Mouse (Mus musculus) kidney, adult 18-20 months (tissue): Measurements from ENCODE around the gene Hils1.

ENCODE experiments used
- DNase-seq: peaks from one replicate; pipeline ENCODE4 v3.0.0; 2021

The Hils1 gene

DNA sequence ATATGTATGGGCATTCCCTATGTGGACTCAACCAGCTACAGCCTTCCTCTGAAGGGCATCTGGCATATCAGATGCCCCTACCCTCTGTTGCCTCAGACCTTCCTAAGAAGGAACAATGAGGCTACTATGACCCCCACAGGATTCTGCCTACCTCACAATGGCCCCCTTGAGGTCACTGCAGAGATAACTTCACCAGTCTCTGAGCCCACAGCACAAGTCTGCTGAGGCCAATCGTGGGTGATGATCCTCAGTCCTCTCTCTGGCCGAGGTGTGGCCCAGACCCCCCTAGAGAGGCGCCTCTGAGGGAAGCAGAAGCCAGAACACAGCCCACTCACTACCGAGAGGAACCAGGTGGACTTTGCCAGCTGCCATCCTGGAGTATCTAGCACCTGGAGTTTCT lies at the start of gene Hils1:
TSS of gene Hils1 (plus strand) at position 175 of the 400 bp plus-strand sequence.
- DNase-seq, result no peak

GRCm38 (mm10) chr11:94917717-94918116 lies 49.7 kb upstream of the Hils1 start:
- DNase-seq, result no peak

GRCm38 (mm10) chr11:94920996-94921401 lies 46.4 kb upstream of the Hils1 start:
- no peak for DNase-seq

- DNase-seq, result no peak
Observed at GRCm38 (mm10) chr11:94924977-94925376, 42.4 kb upstream of the Hils1 start.

DNA sequence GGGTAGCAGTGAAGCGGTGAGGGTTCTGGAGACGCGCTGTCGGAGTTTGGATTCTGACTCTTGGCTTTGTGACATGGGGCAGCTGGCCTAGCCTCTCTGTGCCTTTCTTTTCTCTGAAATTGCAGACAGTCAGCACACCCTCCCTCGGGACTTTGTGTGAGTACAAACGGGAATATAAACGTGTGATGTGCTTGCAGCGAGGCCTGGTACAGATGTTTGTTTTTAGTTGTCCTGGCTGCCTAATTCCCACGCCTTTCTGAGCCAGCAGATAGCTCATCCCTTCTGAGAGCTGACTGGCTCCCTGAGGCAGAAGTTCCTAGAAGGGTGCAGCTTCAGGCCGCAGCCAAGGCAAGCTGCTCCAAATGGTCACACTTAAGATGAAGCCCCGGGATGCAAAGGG lies 41.0 kb upstream of the Hils1 start:
- DNase-seq, result no peak

- no peak for DNase-seq
Observed at GRCm38 (mm10) chr11:94927771-94928291, 39.6 kb upstream of the Hils1 start.

DNA sequence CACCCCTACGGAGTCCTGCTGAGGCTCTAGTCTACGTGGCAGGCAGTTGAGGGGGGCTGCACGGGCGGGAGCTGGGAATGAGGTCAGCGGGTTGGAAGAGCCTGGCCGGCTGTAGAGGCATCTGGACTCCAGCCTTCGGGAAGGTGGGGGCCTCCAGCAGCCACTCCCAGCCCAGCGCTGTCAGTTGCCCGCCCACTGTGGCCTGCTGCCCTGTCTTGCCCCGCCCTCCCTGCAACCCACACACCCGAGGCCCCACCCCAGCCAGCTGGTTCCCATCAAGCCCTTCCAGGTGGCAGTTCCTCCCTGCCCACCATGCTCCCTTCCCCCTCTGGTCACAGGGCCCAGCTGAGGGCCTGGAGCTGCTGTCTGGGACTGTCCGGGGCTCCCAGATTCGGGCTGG lies 38.6 kb upstream of the Hils1 start:
- peak; percentile 63 for DNase-seq

- DNase-seq, result no peak
Observed at GRCm38 (mm10) chr11:94929599-94929998, 37.8 kb upstream of the Hils1 start.

DNA sequence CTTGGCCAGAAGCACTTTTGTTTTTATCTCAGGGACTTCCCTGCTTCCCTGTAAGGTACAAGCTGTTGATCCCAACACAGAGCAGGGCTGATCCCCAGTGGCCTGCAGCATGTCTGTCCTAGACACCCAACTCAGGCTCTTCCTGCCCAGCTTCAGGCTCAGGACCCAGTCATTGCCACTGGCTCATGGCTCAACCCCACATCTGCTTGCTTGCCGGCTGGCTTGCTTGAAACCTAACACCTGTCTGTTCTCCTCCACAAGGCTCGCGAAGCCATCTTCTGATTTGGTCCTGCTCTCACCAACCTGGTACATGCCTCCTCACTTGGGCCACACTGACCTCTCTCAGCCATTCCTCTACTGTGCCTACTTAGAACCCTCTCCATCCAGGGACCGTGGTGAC lies 37.2 kb upstream of the Hils1 start:
- DNase-seq, result no peak

GRCm38 (mm10) chr11:94933584-94933983 lies 33.8 kb upstream of the Hils1 start:
- no peak for DNase-seq

DNA sequence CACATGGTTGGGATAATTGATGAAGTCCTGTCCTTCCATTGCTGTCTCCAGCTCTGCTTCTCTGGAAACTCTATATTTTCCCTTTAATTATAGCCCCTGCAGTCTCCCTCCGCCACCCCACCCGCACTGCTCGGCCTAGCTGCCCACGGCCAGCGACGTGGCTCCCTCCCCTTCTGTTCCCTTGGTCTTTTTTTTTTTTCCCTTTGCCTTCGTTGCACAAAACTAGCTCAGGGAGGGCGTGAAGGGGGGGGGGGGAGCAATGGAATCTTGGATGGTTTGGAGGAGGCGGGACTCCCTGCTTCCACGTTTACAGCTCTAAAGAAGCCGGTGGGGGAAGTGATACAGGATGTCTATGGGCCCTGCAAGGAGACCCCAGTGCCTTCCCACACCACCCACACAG lies 32.9 kb upstream of the Hils1 start:
- DNase-seq, result no peak

DNA sequence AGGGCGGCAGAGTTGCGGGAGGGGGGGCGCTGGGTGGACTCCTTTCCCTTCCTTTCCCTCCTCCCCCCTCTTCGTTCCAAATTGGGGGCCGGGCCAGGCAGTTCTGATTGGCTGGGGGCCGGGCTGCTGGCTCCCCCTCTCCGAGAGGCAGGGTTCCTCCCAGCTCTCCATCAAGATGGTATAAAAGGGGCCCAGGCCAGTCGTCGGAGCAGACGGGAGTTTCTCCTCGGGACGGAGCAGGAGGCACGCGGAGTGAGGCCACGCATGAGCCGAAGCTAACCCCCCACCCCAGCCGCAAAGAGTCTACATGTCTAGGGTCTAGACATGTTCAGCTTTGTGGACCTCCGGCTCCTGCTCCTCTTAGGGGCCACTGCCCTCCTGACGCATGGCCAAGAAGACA lies 31.3 kb upstream of the Hils1 start, which contains the start of gene Col1a1:
TSS of gene Col1a1 (plus strand) at position 180 of the 400 bp plus-strand sequence.
- peak; percentile 18 for DNase-seq

GRCm38 (mm10) chr11:94936851-94937295 lies 30.5 kb upstream of the Hils1 start:
- peak; percentile 95 for DNase-seq

DNA sequence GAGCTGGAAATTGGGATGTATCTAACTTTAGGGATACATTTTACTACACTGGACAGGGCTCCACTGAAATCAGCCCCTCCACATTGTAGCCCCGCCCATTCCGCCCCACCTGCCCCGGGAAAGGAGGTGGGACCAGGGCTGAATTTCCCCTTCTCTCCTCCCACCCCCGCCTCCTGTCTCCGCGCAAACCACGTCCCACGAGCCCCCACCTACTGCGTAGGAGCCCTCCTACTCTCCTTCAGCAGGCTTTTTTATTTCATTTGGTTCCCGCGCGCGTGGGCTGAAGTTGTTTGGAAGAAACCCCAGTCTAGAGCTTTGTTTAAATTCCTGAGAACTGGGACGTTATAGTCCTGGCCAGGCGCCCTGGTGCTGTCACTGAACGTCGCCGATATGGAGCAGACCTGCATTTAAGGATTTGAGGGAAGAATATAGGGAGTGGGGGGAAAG lies 30.0 kb upstream of the Hils1 start:
- peak; percentile 11 for DNase-seq

DNA sequence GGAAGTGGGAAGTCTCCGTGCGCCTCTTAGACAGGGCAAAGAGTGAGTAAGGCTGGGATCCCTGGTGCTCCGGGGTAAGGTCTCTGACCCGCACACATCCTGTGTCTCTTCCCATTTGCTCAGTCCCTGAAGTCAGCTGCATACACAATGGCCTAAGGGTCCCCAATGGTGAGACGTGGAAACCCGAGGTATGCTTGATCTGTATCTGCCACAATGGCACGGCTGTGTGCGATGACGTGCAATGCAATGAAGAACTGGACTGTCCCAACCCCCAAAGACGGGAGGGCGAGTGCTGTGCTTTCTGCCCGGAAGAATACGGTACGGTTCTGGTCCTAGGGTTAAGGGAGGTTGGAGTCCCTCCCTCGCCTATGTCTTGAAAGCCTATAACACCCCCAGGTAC lies 29.6 kb upstream of the Hils1 start:
- DNase-seq, result no peak

DNA sequence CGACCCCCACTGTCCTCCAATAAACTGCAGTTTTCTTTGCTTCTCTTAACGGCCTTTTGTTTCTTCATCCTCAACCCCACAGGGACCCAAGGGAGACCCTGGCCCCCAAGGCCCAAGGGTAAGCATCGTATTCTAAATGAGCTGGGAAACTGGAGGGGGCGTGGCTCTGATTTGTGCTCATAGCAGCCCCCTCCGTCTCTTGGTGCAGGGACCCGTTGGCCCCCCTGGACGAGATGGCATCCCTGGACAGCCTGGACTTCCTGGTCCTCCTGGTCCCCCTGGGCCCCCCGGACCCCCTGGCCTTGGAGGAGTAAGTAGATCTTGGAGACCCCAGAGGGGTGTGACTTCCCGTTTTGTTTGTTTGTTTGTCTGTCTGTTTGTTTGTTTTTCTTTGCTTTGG lies 29.1 kb upstream of the Hils1 start:
- DNase-seq, result no peak

DNA sequence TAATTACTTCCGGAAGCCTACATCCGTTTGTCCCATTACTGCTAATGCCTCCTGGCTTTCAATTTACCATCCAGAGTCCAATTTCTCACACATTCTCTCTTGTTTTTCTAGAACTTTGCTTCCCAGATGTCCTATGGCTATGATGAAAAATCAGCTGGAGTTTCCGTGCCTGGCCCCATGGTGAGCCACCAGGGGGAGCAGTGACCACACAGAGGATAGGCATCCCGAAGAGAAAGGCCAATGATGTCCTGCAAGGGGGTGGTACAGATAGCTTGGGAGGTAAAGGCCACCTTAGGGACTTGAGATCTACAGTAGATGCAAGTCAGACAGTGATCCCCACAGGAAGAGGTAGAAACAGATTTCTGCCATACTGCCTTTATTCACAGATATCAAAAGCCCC lies 28.1 kb upstream of the Hils1 start:
- DNase-seq, result peak; percentile 81

GRCm38 (mm10) chr11:94941121-94941520 lies 26.3 kb upstream of the Hils1 start:
- DNase-seq, result no peak

DNA sequence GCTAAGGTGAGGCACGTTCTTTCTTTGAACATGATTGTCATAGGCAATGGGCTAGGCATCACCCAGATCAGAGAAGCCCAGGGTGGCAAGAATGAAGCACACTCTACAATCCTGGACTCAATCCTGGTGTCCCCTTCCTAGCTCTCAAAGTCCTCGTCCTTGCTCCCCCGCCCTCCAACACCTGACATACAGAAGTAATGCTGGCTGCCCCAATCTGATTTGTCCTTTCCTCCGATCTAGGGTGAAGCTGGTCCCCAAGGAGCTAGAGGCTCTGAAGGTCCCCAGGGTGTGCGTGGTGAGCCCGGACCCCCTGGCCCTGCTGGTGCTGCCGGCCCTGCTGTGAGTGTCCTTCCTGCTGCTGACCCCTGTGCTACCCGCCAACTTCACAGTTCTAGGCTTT lies 25.6 kb upstream of the Hils1 start:
- DNase-seq, result no peak

DNA sequence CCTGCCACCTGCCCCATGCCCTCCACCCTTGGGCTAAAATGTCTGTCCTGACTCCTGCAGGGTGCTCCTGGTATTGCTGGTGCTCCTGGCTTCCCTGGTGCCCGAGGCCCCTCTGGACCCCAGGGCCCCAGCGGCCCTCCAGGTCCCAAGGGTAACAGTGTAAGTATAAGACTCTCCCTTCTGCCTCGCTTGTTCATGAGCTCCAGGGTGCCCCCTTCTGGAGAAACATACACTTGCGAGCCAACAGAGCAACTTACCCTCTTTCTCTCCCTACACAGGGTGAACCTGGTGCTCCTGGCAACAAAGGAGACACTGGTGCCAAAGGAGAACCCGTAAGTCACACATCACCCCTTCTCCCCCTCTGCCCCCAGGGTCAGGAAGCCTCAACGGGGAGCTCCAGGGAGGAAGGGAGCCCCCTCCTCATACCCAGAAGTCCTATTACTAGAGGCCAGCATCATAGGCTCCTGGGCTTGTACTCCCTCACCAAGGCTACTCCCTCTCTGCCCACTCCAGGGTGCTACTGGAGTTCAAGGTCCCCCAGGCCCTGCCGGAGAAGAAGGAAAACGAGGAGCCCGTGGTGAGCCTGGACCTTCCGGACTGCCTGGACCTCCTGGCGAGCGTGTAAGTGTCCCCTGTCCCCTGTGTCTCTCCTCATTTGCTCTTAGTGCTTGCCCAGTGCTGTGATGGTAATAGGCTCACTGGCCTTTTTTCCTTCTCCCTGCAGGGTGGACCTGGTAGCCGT lies 24.9 kb upstream of the Hils1 start:
- peak; percentile 55 for DNase-seq

- no peak for DNase-seq
Observed at GRCm38 (mm10) chr11:94943054-94943453, 24.3 kb upstream of the Hils1 start.

GRCm38 (mm10) chr11:94944295-94944694 lies 23.1 kb upstream of the Hils1 start:
- DNase-seq, result no peak

DNA sequence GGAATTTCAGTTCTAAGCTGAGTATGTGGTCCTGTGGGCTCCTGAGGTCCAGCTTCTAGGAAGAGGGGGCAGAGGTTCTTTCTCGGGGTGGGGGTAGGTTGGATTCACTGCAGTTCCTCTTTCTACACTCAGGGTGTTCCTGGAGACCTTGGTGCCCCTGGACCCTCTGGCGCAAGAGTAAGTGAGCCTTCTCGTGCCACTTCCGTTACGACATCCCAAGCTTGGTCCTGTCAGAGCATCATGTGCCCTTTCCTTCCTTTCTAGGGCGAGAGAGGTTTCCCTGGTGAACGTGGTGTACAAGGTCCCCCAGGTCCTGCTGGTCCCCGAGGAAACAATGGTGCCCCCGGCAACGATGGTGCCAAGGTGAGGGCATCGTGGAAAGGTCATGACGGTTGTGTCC lies 22.2 kb upstream of the Hils1 start:
- DNase-seq, result no peak

DNA sequence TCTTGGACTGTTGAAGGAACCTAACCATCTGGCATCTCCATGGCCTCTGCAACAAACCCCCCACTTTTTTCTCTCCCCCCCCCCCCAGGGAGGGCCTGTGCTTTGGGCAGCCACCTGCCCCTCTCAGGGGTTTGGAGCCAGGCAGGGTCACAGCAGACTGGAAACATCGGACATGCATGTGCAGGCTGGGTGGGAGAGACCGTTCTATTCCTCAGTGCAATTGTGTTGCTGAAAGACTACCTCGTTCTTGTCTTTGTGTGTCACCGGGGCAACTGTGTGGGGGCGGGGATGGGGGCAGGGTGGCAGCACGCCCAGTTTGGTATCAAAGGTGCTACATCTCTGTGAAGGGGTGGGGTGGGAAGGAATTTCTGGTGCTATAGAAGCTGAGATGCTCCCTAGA lies 15.2 kb upstream of the Hils1 start:
- DNase-seq, result no peak

DNA sequence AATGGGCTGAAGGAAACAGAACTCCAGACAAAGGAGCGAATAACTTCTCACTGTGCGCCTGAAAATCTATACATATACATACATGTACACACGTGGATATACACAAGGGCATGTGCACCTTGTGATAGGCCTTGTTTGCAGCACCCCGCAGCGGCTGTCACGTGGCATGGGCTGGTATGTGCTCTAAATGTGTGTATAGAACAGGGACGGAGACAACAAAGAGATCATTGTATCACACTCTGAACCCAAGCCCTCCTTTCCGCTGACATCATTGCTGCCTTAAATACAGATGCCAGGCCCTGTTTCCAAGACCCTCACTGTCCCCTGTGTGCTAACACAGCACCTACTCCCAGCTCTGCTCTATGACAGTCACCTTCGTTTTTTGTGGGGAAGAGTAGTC lies 12.3 kb upstream of the Hils1 start:
- no peak for DNase-seq
